Mouse (Mus musculus) layer of hippocampus, postnatal 36 days (tissue): ENCODE results near the gene Metap1d. TPM values are rescaled to one million over a fixed set of nuclear protein-coding genes. Genes with fewer than 3 reads are reported as not detected.

Experiments
- DNase-seq, 2 experiments: peaks; one replicate each; pipeline ENCODE4 v3.0.0; 2022
- total RNA-seq, 2 experiments: library from RNA; stranded (reverse); gene quantifications; 2 replicates each; pipeline ENCODE4 v1.2.3; 2021

The Metap1d gene
- total RNA-seq, 2 experiments from 2014 or later, result 23.8 to 25.0 TPM

DNA sequence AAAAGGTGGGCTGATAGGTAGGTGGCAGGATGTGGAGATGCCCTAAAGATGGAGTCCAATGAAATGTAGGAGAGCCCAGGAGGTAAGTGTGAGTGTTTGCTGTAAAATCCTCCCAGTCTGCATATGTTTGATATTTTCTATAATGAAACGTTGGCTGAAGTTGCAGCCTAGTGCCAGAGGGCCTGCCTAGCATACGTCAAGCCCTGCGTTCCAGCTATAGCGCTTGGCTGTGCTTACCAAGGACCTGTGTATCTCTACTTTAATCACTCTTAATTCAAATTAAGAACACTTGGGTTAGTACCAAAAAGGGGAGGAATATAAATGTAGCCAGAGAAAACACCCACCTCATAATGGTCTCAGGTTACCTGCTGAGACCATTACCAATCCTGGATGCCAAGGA lies 22.7 kb downstream of the Metap1d start:
- DNase-seq, result no peak

DNA sequence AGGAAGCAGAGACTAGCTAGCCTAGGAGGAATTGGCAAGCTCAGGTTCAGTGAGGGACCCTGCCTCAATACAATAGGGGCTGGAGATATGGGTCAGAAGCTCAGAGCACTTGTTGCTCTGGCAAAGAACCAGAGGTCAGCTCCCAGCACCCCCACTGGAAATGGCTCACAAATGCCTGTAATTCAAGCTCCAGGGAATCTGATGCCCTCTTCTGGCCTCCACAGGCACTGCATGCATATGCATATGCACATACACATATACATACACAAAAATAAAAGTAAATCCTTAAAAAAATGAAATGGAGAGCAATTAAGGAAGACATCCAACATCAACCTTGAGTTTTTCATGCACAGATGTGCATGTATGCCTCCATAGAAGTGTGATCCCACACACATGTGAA lies 24.7 kb downstream of the Metap1d start:
- DNase-seq, result no peak

DNA sequence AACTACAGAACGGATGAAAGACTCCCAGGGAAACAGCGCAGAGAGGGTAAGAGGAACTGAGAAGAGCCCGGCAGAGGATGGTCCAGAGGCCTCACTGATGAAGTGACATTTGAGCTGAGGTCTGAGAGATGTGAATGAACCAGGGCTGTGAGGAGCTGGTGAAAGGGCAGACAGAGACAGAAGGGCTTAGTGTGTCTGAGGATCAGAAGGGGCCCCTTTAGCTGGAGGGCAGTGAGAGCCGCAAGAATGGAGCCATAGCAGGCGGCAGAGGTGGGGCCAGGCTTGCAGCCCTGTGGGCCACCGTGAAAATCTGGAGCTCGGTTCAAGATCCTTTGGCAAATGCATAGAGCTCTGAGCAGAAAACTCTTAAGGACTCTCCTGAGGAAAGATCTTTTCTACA lies 26.8 kb downstream of the Metap1d start:
- no peak for DNase-seq

DNA sequence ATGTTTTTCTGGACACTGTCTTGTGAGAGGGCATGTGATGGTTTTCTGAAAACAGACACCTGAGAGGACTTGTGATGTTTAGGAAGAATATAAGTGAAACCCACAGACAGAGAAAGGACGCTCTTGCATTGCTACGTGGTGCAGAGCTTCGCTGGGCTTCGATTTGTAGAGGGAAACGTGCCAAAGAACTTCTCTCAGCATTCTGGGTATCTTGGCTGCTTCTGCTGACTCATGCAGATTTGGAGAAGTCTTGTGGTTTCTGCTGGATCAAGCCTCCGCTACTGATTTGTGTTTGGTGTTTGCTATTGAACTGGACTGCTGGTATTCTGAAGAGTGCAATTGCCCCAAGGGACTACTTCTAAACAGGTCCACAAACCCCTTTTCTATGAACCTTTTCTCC lies 28.7 kb downstream of the Metap1d start:
- DNase-seq, result no peak

DNA sequence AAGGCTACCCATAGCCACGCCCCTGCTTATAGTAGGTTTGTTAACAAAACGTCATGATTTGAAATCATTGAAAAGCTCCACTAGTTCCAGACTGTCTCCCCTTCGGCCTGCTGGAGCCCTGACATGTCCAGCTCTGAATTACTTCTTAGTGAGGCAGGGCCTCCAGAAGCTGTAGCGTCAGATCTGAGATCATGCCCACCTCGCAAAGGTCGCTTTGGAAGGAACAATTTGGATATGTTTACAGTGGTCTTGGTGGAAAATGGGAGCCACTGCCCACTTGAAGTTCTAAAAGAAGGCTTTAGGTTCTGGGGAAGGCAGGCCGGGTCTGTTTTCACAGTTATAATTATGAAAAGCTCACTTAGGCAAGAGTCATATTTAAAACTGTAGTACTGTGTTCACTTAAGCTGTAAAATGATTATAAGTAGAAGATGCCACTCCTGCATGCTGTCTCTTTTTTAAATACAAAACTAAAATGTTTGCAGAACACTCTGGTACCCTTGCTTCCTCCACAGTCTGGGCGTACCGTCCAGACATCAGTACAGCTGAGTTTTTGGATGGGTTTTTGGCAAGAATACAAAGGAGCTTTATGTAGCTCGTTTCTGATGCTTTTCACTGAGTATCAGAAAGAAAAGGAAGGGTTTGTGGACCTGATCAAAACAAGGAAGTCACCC lies 30.1 kb downstream of the Metap1d start:
- peak in 1 of 2 experiments; percentile 16 for DNase-seq

DNA sequence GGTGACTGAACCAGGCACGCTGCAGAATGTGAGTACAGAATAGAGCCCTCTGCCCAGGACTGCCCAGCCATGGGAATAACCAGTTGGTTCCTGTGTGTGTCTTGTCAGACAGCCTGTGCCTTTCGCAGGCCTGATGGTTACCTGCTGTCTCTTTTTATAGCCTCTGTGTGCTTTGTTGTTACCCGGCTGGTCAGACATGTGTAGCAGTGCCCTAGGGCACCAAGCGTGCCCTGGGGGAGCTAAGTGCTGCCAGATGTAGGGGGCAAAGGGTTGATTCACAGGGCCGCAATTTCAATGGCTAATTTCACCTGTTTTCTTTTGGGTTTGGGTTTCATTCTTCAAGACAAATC lies 30.6 kb downstream of the Metap1d start:
- DNase-seq, result no peak

DNA sequence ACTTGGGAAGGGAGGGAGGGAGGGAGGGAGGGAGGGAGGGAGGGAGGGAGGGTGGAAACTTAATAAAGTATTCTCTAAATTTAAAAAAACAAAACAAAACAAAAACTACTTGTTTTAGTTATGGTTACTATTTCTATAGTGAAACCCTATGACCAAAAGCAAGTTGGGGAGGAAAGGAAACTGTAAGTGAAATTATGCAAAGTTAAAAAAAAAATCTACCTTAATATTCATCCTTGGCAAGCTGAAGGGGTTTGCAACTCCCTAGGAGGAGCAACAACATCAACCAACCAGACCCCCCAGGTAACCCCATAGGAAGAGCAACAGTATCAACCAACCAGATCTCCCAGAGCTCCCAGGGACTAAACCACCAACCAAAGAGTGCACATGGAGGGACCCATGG lies 38.2 kb downstream of the Metap1d start:
- no peak for DNase-seq

DNA sequence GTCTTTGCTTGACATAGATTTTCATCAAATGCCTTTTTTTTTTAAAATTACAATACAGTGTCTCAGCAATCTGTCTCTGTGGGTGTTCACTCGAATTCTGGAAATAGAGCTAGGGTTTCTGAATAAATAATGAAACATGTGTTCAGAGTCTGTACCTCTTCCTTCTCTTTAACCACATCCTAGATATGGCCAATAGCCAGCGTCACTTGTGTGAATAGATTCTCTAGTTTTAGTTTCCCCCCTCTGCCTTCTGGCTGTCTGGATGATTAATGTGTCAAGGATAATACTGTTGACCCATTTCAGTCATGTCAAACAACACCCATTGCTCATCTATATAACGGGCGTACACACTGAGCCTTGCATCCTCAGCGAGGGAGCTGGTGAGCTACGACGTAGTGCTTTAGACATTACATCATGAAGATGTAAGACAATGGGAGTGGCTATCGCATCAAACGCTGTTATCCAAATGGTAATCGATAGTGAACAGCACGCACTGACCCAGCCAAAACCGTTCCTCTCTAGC lies 40.1 kb downstream of the Metap1d start:
- DNase-seq, result peak in 1 of 2 experiments; percentile 6

DNA sequence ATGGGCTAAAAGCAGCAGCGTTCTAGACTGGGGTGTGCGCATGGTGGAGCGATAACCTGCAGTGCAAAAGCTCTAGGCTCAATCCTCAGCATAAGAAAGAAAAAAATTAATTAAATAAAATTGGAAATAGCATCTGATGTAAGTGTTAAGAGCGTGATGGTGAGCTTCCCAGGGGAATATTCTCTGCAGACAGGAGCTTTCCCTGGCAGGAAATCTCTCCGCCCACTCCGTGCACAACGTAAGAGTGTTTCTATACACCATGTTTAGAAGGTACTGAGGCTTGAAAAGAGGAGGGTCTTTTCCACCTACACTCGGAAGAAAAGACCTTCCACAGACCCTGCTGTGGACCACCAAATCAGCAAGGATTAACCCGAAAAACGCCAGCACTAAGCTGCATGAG lies 41.4 kb downstream of the Metap1d start:
- no peak for DNase-seq

DNA sequence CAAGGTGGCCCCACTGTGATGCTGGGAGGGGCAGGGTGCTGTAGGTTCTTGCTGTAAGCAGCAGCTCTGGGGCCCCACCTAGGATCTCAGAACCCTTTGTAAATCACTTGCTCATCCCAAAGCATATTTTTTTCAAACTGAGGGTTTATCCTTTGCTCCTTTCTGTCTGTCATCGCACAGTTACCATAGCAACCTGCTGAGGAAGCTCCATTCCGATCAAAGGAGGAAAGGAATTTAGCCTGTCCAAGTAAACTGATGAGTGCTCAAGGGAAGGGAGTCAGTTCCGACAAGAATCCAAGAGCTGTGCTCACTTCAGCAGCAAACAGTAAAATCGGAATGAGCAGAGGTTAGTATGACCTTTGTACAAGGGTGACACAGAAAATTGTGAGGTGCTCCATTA lies 41.9 kb downstream of the Metap1d start:
- DNase-seq, result no peak

DNA sequence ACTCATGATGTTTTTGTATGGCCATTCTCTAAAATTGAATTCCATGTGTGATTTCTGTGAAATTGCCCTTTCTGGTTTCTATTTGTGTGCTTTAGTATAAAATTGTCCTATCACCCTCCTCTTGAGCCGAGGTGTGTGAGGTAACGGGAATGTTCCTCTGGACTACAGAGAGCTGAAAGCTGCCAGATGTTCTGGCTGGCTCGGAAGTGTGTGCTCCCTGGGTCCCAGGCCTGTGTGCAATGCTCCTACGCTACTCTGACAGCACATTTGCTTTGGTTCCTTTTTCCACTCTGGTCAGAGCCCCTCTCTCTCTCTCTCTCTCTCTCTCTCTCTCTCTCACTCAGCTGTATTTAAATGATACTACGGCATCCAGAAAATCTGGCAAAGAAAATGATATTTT lies 44.1 kb downstream of the Metap1d start:
- no peak for DNase-seq

DNA sequence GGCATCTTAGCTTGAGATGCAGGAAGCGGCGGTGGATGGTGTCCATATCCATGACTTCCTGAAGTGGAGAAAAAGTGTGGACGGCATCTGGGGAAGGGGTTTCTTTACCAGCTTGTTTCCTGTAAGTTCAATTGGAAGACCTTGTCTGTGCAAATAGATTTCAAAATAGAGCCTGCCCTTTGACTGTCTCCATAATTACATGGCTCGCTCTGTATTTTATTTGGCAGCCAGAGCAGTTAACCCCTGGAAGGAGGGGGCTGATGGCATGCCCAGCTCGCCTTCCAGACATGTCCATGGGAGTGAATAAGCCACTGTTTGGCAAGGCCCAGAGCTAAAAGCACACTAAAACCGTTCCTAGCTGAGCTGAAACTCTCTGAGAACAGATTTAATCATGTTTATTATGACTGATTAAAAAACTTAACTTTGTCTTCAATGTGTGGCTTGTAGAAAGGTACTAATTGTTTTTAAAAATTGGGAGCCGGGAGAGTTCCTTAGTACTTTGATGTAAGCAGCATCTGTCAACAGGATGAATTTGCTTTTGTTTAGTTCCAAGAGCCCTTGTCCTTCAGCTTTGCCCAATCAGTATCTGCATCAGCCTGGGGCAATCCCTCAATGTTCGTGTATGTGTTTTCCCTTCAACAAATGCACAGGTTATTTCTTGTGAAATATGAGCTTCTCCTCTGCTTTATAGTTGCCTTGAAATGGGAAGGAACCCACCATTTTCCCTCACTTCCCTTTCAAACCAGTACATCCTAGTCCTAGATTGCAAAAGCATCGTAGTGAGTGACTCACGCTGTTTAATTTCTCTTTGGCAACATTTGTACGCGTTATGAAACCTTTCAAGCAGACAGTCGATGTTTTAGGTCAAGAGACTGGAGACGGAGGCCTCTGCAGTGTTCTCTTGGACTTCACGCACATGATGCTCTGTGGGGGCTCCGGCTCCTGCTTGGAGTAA lies 46.5 kb downstream of the Metap1d start:
- DNase-seq, result no peak

DNA sequence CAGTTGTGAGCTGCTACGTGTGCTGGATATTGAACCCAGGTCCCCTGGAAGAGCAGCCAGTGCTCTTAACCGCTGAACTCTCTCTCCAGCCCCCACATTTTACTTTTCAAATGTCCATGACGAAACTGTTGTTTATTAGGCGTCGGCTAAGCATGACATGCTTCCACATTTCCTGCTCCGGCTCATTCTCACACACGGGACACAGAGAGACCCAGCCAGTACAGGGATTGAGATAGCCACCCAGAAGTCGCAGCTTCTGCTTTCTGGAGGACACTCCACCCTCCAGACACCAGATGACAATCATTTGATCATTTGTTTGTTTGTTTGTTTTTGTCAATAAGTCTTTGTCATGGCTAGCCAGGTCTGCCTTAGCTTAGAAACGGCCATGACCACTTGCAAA lies 51.8 kb downstream of the Metap1d start:
- DNase-seq, result no peak

DNA sequence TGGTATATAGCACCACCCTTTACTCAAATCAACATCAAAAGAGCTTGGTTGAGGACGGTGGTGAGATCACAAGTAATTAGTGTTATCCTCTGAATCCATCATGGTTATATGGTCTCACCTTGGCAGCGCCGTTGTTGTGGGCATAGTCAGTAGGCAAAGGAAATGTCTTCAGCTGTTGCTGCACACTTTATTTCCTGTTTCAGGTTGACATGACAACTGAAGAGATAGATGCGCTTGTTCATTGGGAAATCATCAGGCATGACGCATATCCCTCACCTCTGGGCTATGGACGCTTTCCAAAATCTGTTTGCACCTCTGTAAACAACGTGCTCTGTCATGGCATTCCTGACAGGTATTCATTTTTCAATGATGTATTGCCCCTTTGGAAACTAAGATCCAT lies 58.1 kb downstream of the Metap1d start:
- DNase-seq, result no peak

DNA sequence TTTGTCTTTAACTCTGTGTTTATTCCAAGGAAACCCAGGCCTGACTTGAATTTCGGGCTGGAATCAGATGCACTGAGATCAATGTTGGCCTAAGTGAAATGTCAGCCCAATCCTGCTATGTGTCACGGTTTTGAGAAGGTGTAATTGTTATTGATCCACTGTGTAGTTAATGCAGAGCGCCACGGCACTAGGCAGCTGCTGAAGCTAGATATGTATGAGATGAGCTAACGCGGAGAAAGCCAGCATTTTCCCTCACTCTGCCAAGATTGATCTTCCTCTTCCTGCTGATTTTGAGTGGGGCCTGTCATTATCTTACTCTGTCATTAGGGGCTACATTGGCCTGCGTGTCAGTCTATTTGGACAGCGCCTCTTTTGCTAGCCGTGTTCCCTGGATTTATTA lies 59.2 kb downstream of the Metap1d start:
- DNase-seq, result no peak

DNA sequence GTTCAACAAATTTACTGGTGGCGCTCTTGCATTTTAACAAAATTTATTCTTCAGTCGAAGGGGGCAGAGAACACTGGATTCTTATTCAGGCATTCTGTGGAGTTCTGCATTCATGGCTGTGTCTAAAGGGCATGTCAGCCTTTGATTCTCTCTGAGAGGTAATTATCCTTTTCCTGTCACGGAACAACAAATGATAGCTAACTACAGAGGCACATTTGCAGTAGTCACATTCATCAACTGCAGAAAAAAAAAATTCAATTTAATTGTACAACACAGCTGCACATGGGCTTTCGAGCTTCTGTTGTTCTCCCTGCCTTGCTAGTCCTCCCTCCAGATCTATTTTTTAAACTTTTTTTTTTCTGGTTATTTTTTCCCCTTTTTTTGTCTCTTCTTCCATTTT lies 63.9 kb downstream of the Metap1d start:
- DNase-seq, result no peak

DNA sequence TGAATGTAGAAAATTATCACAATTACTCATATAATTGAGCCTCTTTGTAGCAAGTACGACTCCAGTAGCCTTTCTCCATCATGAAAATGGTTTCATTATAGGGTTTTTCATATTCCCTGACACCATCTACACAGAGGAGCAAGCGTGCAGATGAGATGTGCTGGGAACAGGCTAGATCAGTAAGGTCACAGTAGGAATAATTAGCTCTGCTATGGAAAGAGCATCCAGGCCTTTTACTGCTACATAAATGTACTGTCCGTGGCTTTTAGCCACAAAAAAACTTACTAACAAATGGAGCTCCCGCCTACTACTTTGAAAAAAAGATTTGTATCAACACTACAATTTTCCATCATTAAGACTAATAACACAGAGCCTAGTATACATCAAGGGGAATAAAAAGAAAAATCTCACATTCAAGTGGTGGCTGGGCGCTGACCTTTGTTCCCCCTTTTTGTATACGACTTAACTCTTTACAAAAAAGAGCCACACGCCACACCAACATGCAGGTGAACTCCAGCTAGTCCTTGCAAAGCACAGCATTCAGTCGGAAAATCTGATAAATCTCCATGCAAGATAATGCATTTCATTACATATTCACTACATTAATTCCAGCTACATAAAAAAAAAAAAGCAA lies 64.5 kb downstream of the Metap1d start:
- DNase-seq, result no peak

DNA sequence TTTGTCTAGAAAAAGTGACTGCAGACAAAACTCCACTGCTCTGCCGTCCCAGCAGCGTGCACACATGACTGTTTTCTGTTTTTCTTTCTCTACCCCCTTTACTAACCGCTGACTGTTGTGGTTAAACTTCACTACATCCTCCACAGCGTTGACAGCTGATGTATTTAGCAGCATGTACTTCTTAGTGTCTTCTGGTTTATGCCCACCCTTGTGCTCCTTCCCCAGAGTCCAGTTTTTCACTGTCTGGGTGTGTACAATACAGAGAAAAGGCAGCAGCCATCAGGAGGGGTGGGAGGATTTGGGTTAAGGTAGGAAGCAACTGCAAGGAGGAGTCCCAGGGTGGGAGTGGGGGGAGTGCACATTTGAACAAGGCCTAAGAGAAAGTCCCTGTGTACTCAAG lies 69.8 kb downstream of the Metap1d start:
- no peak for DNase-seq

DNA sequence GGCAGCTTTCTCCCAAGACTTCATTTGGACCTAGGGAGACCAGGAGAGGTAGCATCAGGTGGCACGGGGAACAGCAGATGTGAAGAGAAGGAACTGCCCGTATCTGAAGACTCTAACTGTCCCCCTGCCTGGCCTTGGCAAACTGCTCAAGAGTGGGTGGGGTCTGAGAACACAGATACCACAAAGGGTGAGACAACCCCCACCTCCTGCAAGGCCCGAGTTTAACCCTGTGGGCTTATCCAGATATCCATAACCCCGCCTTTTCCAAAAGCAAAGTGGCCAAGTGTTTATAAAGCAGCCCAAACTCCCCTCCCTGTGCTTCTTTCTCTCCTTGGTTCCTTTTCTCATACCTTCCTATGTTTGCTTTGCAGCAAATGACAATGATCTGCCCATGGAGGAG lies 70.4 kb downstream of the Metap1d start:
- DNase-seq, result no peak

DNA sequence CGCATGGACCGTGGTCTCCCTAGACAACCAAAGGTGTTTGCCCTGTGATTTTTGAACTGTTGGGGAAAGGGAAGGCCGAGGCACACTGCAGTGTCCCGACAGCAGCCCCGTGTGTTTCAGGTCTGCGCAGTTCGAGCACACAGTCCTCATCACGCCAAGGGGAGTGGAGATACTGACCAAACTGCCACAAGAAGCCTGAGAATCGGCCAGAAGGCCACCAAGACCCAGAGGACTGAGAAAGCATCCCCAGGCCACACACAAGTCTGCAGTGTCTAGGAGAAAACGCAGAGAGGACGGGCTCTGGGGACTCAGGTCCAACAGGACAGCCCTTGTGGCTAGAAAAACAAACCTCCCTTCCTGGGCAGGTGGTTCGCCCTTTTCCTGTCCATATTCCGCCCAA lies 71.7 kb downstream of the Metap1d start:
- DNase-seq, result no peak

DNA sequence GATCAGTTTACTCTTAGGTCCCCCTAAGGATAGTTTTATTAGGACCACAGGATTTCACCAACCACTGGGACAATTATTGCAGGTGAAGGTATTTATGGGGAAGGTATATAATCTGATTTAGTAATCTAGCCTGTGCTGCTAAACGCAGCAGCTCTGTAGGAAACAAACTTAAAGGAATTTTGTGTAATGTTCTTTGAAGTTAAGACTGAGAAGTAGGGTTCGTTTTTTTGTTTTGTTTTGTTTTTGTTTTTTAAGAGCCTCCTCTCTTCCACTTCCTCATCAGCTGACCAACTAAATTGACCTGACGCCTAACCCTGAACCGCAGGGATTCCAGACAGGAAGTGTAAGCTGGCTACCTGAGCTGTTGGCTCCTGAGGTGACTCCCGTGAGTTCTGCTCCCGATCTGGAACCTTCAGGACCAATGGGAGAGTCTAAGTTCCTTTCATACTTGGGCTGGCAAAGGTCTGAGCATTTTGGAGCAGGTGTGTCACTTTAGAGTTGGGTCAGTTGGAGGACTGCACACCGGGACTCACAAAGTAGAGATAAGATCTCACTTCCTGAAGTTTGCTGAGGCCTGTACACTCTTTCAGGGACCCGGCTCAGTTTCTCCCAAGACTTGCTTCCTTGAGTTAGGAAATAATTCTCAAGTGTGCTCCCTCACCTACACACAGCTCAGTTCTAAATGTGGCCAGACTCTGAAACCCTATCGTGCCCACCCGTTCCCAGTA lies 73.7 kb downstream of the Metap1d start:
- DNase-seq, result no peak

DNA sequence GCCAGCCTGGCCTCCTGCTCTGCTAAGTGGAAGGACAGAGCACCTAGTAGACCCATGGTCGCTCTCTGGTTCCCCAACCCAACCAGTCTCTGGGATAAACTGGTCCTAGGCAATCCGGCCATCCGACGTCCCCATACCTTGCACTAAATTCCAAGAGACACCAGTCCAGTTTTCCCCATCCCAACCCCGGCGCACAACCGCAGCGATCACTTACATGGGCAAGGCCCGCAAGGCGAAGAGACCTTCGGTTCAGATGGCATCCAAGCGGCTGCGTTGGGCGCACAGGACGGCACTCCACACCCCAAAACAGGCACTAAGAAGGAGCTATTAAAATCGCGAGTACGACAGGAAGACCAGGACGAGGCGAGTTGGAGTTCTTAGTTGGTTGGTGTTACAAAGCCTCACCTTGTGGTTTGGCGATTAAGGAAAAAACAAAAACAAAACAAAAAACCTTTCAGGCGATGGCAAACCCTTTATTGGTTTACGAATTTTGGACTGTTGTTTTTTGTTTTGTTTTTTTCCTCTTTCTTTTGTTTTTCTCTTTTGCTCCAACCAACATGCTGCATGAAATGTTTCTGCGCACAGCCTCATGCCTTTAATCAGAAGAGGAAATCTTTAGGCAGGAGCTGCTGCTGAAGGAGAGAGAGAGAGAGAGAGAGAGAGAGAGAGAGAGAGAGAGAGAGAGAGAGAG lies 74.4 kb downstream of the Metap1d start:
- DNase-seq, result no peak
